Mouse (Mus musculus): ENCODE measurements around the gene Znhit2. TPM values are rescaled to one million over a fixed set of nuclear protein-coding genes. Genes with fewer than 3 reads are reported as not detected.

The Znhit2 gene
- total RNA-seq, 1 experiment from 2014 or later: 11.6 TPM

GRCm38 (mm10) chr19:6045366-6046293 lies 15.4 kb upstream of the Znhit2 start:
- peak; percentile 21 for ATAC-seq (replicated peaks; ENCODE audit: low read depth, poor library complexity, severe bottlenecking)

GRCm38 (mm10) chr19:6046294-6047153 lies 14.5 kb upstream of the Znhit2 start, which contains the start of gene Syvn1:
Gene Syvn1 (plus strand): TSS chr19:6046576.
- peak; percentile 84 for ATAC-seq (replicated peaks; ENCODE audit: low read depth, poor library complexity, severe bottlenecking)

- no peak for ATAC-seq (replicated peaks; ENCODE audit: low read depth, poor library complexity, severe bottlenecking)
These were observed 13.7 kb upstream of the Znhit2 start for GRCm38 (mm10) chr19:6047154-6047898.

- no peak for ATAC-seq (replicated peaks; ENCODE audit: low read depth, poor library complexity, severe bottlenecking)
These were observed 13.2 kb upstream of the Znhit2 start for GRCm38 (mm10) chr19:6047899-6048166.

- no peak for ATAC-seq (replicated peaks; ENCODE audit: low read depth, poor library complexity, severe bottlenecking)
These were observed 12.1 kb upstream of the Znhit2 start for GRCm38 (mm10) chr19:6048681-6049410.

- no peak for ATAC-seq (replicated peaks; ENCODE audit: low read depth, poor library complexity, severe bottlenecking)
These were observed 8.5 kb upstream of the Znhit2 start for GRCm38 (mm10) chr19:6052516-6052915.

- no peak for ATAC-seq (replicated peaks; ENCODE audit: low read depth, poor library complexity, severe bottlenecking)
These were observed 6.7 kb upstream of the Znhit2 start for GRCm38 (mm10) chr19:6054296-6054695.

GRCm38 (mm10) chr19:6056696-6057095 lies 4.3 kb upstream of the Znhit2 start:
- ATAC-seq (replicated peaks; ENCODE audit: low read depth, poor library complexity, severe bottlenecking): no peak

- peak; percentile 76 for ATAC-seq (replicated peaks; ENCODE audit: low read depth, poor library complexity, severe bottlenecking)
These were observed 3.5 kb upstream of the Znhit2 start, which contains the start of the genes Mrpl49 and Fau for GRCm38 (mm10) chr19:6057313-6058096. Gene Mrpl49 (minus strand): TSS chr19:6057785. Gene Fau (plus strand): TSS chr19:6057844.

- no peak for ATAC-seq (replicated peaks; ENCODE audit: low read depth, poor library complexity, severe bottlenecking)
These were observed 2.5 kb upstream of the Znhit2 start for GRCm38 (mm10) chr19:6058513-6058912.

- ATAC-seq (replicated peaks; ENCODE audit: low read depth, poor library complexity, severe bottlenecking): no peak
These were observed 2.0 kb upstream of the Znhit2 start for GRCm38 (mm10) chr19:6058966-6059365.

- peak; percentile 46 for ATAC-seq (replicated peaks; ENCODE audit: low read depth, poor library complexity, severe bottlenecking)
These were observed 780 bp downstream of the Znhit2 start for GRCm38 (mm10) chr19:6061641-6062302.

GRCm38 (mm10) chr19:6062418-6062817 lies 1.4 kb downstream of the Znhit2 start:
- no peak for ATAC-seq (replicated peaks; ENCODE audit: low read depth, poor library complexity, severe bottlenecking)

- ATAC-seq (replicated peaks; ENCODE audit: low read depth, poor library complexity, severe bottlenecking): no peak
These were observed 2.1 kb downstream of the Znhit2 start for GRCm38 (mm10) chr19:6063081-6063480.

GRCm38 (mm10) chr19:6066571-6066970 lies 5.6 kb downstream of the Znhit2 start:
- ATAC-seq (replicated peaks; ENCODE audit: low read depth, poor library complexity, severe bottlenecking): no peak

- peak; percentile 68 for ATAC-seq (replicated peaks; ENCODE audit: low read depth, poor library complexity, severe bottlenecking)
These were observed 6.2 kb downstream of the Znhit2 start for GRCm38 (mm10) chr19:6067011-6067723.

- ATAC-seq (replicated peaks; ENCODE audit: low read depth, poor library complexity, severe bottlenecking): peak; percentile 95
These were observed 6.9 kb downstream of the Znhit2 start, which contains the start of gene Tm7sf2 for GRCm38 (mm10) chr19:6067724-6068415. Gene Tm7sf2 (minus strand): TSS chr19:6068373.
